Mouse (Mus musculus): Measurements from ENCODE around the gene Ffar2.

DNA sequence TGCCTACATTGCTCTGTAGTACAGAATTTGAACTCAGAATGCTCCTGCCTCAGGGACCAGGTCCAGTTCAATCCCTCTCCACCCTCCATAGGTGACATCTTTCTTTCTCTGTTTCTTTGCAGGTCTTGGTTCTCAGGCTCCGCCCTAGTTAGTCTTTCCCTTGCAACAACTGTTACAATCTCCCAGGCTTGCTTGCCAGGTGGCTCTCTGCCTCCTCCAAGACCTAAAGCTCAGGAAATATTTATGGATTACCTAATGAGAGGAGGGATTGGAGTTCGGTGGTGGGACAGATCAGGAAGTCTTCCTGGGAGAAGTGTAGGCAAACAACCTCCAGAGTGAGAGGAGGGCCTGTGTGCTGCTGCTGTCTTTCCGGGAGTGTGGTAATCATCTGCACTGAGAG, 40.9 kb downstream of the Ffar2 start:
- TF ChIP-seq TAL1 (IDR thresholded peaks at IDR 0.05; ENCODE audit: low read length) = no peak
- TF ChIP-seq GATA1 (IDR thresholded peaks at IDR 0.05; ENCODE audit: low read length) = no peak
